Mouse (Mus musculus) cortical plate, adult 2 months (tissue): ENCODE measurements at regions not wholly inside any gene's neighbourhood (a gene's known extent, or its start where the extent isn't known, plus 50 kb on each side); places are given as distances from the start of the nearest gene placed in this dataset.

ENCODE experiments used
- H3K27ac ChIP-seq: fragments of 200-500 bp; 2 replicates; pipeline ENCODE4 v1.5.1; 2012; ENCODE audit warnings: low read length, control low read depth, inconsistent platforms; ENCODE audit not compliant: insufficient read depth
- H3K4me1 ChIP-seq: fragments of 200-500 bp; 2 replicates; pipeline ENCODE4 v1.6.1; 2011; ENCODE audit warnings: low read length; ENCODE audit not compliant: control insufficient read depth, insufficient read depth
- H3K4me3 ChIP-seq: fragments of 200-500 bp; 2 replicates; pipeline ENCODE4 v1.5.1; 2011; ENCODE audit warnings: mild to moderate bottlenecking, low read length, control low read depth; ENCODE audit not compliant: insufficient read depth
- CTCF ChIP-seq: fragments of 200-500 bp; IDR thresholded peaks from 2 replicates; pipeline ENCODE4 v1.5.1; 2011; ENCODE audit warnings: mild to moderate bottlenecking, control low read depth, low read length; ENCODE audit not compliant: insufficient read depth; ENCODE audit errors: extremely low read depth
- POLR2A ChIP-seq: fragments of 200-500 bp; IDR thresholded peaks from 2 replicates; pipeline ENCODE4 v1.6.1; 2011; ENCODE audit warnings: mild to moderate bottlenecking, low read length, control low read depth; ENCODE audit not compliant: insufficient read depth; ENCODE audit errors: extremely low read depth

GRCm38 (mm10) chr1:34987650-34988221, 138.0 kb downstream of the Plekhb2 start:
- no peak for TF ChIP-seq POLR2A
- TF ChIP-seq CTCF, result no peak
- Histone ChIP-seq H3K4me3 (no peak overlapping the region), H3K27ac (no peak overlapping the region), H3K4me1 (no peaks in the 10 kb centered on the region)

GRCm38 (mm10) chr1:34988225-34988624, 138.4 kb downstream of the Plekhb2 start:
- Histone ChIP-seq H3K4me3 (no peak overlapping the region), H3K27ac (no peak overlapping the region), H3K4me1 (no peaks in the 10 kb centered on the region)
- no peak for TF ChIP-seq POLR2A
- TF ChIP-seq CTCF, result 0 out of 2 replicates have a peak, but pooled peaks have one; percentile 15

GRCm38 (mm10) chr1:35000801-35001200, 151.0 kb downstream of the Plekhb2 start:
- H3K4me1 ChIP-seq, result no peaks in the 10 kb centered on the region
- H3K4me3 ChIP-seq, result no peak overlapping the region
- H3K27ac ChIP-seq, result no peak overlapping the region
- TF ChIP-seq CTCF (no peak), POLR2A (no peak)

- Histone ChIP-seq H3K4me3 (no peak overlapping the region), H3K27ac (no peak overlapping the region), H3K4me1 (no peaks in the 10 kb centered on the region)
- TF ChIP-seq CTCF (no peak), POLR2A (no peak)
Measured at GRCm38 (mm10) chr1:35017471-35017870, 167.7 kb downstream of the Plekhb2 start.

- H3K4me1 ChIP-seq, result no peaks in the 10 kb centered on the region
- H3K4me3 ChIP-seq, result no peak overlapping the region
- peak; percentile 47 for TF ChIP-seq CTCF
- no peak for TF ChIP-seq POLR2A
- no peak overlapping the region for H3K27ac ChIP-seq
Measured at GRCm38 (mm10) chr1:35032619-35033018, 182.8 kb downstream of the Plekhb2 start.

GRCm38 (mm10) chr1:35072811-35073210, 223.0 kb downstream of the Plekhb2 start:
- no peak overlapping the region for H3K27ac ChIP-seq
- H3K4me3 ChIP-seq, result no peak overlapping the region
- no peaks in the 10 kb centered on the region for H3K4me1 ChIP-seq
- TF ChIP-seq CTCF (no peak), POLR2A (no peak)

- no peak overlapping the region for H3K4me3 ChIP-seq
- TF ChIP-seq POLR2A, result no peak
- no peak for TF ChIP-seq CTCF
- no peaks in the 10 kb centered on the region for H3K4me1 ChIP-seq
- no peak overlapping the region for H3K27ac ChIP-seq
Measured at GRCm38 (mm10) chr1:35094873-35095272, 245.1 kb downstream of the Plekhb2 start.

- Histone ChIP-seq H3K4me3 (no peak overlapping the region), H3K4me1 (no peaks in the 10 kb centered on the region), H3K27ac (no peak overlapping the region)
- TF ChIP-seq CTCF (no peak), POLR2A (no peak)
Measured at GRCm38 (mm10) chr1:35095785-35096184, 246.0 kb downstream of the Plekhb2 start.

GRCm38 (mm10) chr1:35106665-35107064, 256.9 kb downstream of the Plekhb2 start:
- Histone ChIP-seq H3K27ac (no peak overlapping the region), H3K4me3 (no peak overlapping the region), H3K4me1 (no peaks in the 10 kb centered on the region)
- TF ChIP-seq CTCF (no peak), POLR2A (no peak)

- TF ChIP-seq CTCF, result no peak
- TF ChIP-seq POLR2A, result no peak
- H3K4me1 ChIP-seq, result no peaks in the 10 kb centered on the region
- no peak overlapping the region for H3K4me3 ChIP-seq
- H3K27ac ChIP-seq, result no peak overlapping the region
Measured at GRCm38 (mm10) chr1:35109801-35110200, 260.0 kb downstream of the Plekhb2 start.
